Mouse (Mus musculus): ENCODE measurements around the gene Cd40lg. TPM values are rescaled to one million over a fixed set of nuclear protein-coding genes. Genes with fewer than 3 reads are reported as not detected.

The Cd40lg gene
- polyA plus RNA-seq, 1 experiment from 2014 or later: not detected

DNA sequence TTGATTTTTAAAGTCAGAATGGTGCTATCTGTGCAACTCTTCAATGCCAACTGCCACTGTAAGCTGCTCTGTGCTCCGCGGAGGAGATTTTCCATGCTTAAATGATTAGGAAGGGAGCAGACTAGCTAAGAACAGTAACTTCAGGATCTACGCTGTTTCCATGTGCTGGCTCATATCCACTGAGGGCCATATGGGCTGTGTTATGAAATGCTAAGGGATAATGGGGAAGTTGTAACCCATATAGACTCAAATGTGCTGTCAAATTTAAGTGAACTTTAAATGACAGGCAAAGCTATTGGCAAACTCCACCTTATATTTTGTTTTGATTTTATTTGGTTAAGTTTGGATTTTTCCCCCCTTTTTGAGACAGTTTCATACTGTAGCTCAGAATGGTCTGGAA, 919 bp downstream of the Cd40lg start:
- Histone ChIP-seq H3K4me2 (no peak overlapping the region), H3K36me3 (no peaks in the 10 kb centered on the region), H3K4me1 (replicated peaks) (no peaks in the 10 kb centered on the region), H3K27ac (no peak overlapping the region), H3K27me3 (no peaks in the 10 kb centered on the region), H3K9ac (no peak overlapping the region), H3K9me3 (replicated peaks) (no peaks in the 10 kb centered on the region), H3K4me3 (replicated peaks) (no peak overlapping the region)
- ATAC-seq (ENCODE audit: low read depth) (no peak), DNase-seq (no peak)
- 71% methylated on average over 3 of the region's 3 CpGs for WGBS (ENCODE audit: insufficient replicate concordance)

DNA sequence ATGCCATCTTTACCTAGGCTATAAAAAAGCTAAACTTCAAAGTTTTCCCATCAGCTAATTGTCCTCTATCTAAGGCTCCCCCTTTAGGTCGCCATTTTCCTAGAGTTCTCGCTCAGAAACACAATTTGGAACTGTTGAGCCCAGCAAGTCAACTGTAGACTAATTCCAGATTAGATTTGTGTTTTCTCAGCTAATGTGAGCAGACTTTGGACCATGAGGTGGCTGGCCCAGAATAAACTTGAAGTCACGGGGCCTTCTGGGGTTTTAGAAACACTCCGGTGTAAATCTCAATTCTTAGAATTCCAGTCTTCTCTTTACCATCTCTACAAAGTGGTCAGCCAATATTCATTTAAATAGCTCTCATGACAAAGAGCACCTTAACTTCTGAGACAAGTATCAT, 3.6 kb downstream of the Cd40lg start:
- 65% methylated on average over 4 of the region's 4 CpGs for WGBS (ENCODE audit: insufficient replicate concordance)
- no peaks in the 10 kb centered on the region for H3K27me3 ChIP-seq
- no peaks in the 10 kb centered on the region for H3K36me3 ChIP-seq
- no peak for DNase-seq
- no peak overlapping the region for H3K4me3 ChIP-seq (replicated peaks)
- no peak for ATAC-seq (ENCODE audit: low read depth)
- no peaks in the 10 kb centered on the region for H3K4me1 ChIP-seq (replicated peaks)
- H3K4me2 ChIP-seq: no peak overlapping the region
- no peak overlapping the region for H3K9ac ChIP-seq
- no peaks in the 10 kb centered on the region for H3K9me3 ChIP-seq (replicated peaks)
- H3K27ac ChIP-seq: no peak overlapping the region

DNA sequence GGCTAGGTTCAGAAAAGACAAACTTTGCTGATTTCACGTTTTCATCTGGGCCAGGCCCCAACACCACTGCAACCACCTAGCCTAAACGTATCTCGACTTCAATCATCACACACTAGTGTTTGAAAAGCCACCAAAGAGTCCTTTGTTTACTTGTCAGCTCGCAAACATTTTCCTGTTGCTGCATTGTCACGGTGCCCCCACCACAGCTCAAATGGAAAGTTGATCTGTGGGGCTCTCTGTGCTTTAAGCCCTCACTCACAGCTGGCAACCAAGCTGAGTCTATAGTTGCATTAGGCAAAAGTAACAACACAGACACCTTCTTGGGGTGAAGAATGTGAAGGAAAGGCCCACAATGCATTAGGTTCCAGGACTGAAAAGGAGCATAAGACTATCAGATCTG, 4.3 kb downstream of the Cd40lg start:
- no peak for ATAC-seq (ENCODE audit: low read depth)
- Histone ChIP-seq H3K4me3 (replicated peaks) (no peak overlapping the region), H3K36me3 (no peaks in the 10 kb centered on the region), H3K9ac (no peak overlapping the region), H3K4me2 (no peak overlapping the region), H3K4me1 (replicated peaks) (no peaks in the 10 kb centered on the region), H3K9me3 (replicated peaks) (no peaks in the 10 kb centered on the region), H3K27me3 (no peaks in the 10 kb centered on the region), H3K27ac (no peak overlapping the region)
- 45% methylated on average over 5 of the region's 5 CpGs for WGBS (ENCODE audit: insufficient replicate concordance)
- DNase-seq: no peak

DNA sequence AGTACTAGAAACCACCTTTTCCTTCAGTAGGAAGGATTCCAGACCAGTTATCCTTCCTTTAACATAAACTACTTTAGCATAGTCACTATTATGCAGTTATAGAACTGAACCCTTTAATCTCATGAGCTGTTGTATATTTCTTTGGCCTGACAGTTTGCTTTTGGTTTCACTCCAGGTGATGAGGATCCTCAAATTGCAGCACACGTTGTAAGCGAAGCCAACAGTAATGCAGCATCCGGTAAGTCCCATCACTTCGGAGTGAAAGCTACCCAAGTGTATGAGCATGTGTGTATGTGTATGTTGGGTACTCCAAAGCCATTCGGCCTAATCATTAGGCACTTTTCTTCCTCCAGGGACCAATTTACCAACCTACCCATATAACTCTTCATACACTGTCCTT, 7.6 kb downstream of the Cd40lg start:
- Histone ChIP-seq H3K4me2 (no peak overlapping the region), H3K4me3 (replicated peaks) (no peak overlapping the region), H3K27me3 (no peaks in the 10 kb centered on the region), H3K9me3 (replicated peaks) (no peaks in the 10 kb centered on the region), H3K27ac (no peak overlapping the region), H3K4me1 (replicated peaks) (no peaks in the 10 kb centered on the region), H3K36me3 (no peaks in the 10 kb centered on the region), H3K9ac (no peak overlapping the region)
- ATAC-seq (ENCODE audit: low read depth) (no peak), DNase-seq (no peak)
- WGBS (ENCODE audit: insufficient replicate concordance): 77% methylated on average over 5 of the region's 5 CpGs

DNA sequence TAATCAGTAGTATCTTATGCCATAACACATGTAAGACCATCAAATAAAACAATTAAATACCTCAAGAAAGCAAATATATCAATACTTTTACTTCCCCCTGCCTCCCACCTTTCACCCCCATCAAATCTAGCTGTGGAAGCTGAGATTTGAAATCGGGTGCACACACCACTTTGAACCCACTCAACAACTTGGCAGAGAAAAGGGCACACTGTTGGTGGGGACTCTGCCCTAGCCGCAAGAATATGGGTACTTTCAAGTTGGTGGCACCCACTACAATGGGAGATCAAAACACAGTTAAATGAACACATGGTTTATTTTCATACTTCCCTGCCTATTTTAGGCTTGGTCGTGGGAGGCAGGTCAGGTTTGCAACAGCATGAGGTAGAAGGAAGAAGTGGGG, 9.9 kb downstream of the Cd40lg start:
- Histone ChIP-seq H3K9ac (no peak overlapping the region), H3K9me3 (replicated peaks) (no peaks in the 10 kb centered on the region), H3K27me3 (no peaks in the 10 kb centered on the region), H3K27ac (no peak overlapping the region), H3K4me1 (replicated peaks) (no peaks in the 10 kb centered on the region), H3K36me3 (no peaks in the 10 kb centered on the region), H3K4me3 (replicated peaks) (no peak overlapping the region), H3K4me2 (no peak overlapping the region)
- WGBS (ENCODE audit: insufficient replicate concordance): 57% methylated on average over 3 of the region's 3 CpGs
- DNase-seq (no peak), ATAC-seq (ENCODE audit: low read depth) (no peak)

DNA sequence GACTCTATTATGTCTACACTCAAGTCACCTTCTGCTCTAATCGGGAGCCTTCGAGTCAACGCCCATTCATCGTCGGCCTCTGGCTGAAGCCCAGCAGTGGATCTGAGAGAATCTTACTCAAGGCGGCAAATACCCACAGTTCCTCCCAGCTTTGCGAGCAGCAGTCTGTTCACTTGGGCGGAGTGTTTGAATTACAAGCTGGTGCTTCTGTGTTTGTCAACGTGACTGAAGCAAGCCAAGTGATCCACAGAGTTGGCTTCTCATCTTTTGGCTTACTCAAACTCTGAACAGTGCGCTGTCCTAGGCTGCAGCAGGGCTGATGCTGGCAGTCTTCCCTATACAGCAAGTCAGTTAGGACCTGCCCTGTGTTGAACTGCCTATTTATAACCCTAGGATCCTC, 11.4 kb downstream of the Cd40lg start:
- no peak overlapping the region for H3K4me2 ChIP-seq
- no peak overlapping the region for H3K4me3 ChIP-seq (replicated peaks)
- DNase-seq (no peak), ATAC-seq (ENCODE audit: low read depth) (no peak)
- H3K36me3 ChIP-seq: no peaks in the 10 kb centered on the region
- H3K27ac ChIP-seq: no peak overlapping the region
- H3K9ac ChIP-seq: no peak overlapping the region
- H3K4me1 ChIP-seq (replicated peaks): no peaks in the 10 kb centered on the region
- 78% methylated on average over 10 of the region's 10 CpGs for whole genome bisulfite sequencing (ENCODE audit: insufficient replicate concordance)
- H3K9me3 ChIP-seq (replicated peaks): no peaks in the 10 kb centered on the region
- H3K27me3 ChIP-seq: no peaks in the 10 kb centered on the region

DNA sequence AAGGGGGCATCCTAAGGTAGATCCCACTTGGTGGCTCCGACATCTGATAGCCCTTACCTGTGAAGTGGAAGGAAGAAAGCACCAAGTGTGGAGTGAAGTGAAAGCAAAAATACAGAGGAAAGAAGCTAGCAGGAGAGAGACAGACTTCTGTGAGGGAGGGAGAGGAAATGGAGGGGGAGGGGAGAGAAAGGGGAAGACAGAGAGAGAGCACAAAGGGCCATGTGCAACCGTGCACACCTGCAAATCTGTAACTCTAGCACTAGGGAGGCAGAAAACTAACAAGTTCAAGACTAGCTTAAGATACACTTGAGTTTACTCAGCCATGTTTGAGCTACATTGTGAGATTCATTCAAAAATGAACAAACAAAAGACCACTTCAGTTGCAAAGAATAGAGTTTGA, 16.2 kb downstream of the Cd40lg start:
- H3K9me3 ChIP-seq (replicated peaks): no peaks in the 10 kb centered on the region
- ATAC-seq (ENCODE audit: low read depth): no peak
- WGBS (ENCODE audit: insufficient replicate concordance): 47% methylated on average over 2 of the region's 2 CpGs

DNA sequence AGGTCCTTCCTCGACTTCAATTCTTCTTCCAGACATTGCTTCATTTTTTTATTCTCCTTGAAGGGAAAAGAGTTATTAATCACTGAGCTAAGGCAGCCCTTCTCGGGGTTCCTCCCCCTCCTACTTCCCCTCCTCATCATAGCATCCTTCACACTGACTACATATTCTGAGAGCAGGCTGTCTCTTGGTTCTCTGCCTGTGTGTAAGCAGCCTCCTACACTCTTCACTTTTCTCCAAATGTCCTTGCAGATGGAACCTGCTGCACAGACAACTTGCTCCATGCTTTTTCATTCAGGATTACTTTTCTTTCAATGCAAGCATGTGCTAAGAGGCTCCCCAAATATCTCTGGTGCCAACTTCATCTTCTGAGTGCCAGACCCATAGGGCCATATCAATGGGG, 21.7 kb downstream of the Cd40lg start:
- no peak overlapping the region for H3K4me3 ChIP-seq (replicated peaks)
- no peaks in the 10 kb centered on the region for H3K27me3 ChIP-seq
- no peaks in the 10 kb centered on the region for H3K36me3 ChIP-seq
- ATAC-seq (ENCODE audit: low read depth) (no peak), DNase-seq (no peak)
- H3K4me1 ChIP-seq (replicated peaks): no peaks in the 10 kb centered on the region
- H3K4me2 ChIP-seq: no peak overlapping the region
- no peak overlapping the region for H3K9ac ChIP-seq
- no peak overlapping the region for H3K27ac ChIP-seq
- WGBS (ENCODE audit: insufficient replicate concordance): 44% methylated on average over 2 of the region's 2 CpGs
- H3K9me3 ChIP-seq (replicated peaks): no peaks in the 10 kb centered on the region

More for the DNA sequence above, 16.2 kb downstream of the Cd40lg start:
- H3K27ac ChIP-seq: no peak overlapping the region
- H3K4me3 ChIP-seq (replicated peaks): no peak overlapping the region
- H3K4me2 ChIP-seq: no peak overlapping the region
- H3K4me1 ChIP-seq (replicated peaks): no peaks in the 10 kb centered on the region
- no peaks in the 10 kb centered on the region for H3K27me3 ChIP-seq
- DNase-seq: no peak
- no peak overlapping the region for H3K9ac ChIP-seq
- H3K36me3 ChIP-seq: no peaks in the 10 kb centered on the region

DNA sequence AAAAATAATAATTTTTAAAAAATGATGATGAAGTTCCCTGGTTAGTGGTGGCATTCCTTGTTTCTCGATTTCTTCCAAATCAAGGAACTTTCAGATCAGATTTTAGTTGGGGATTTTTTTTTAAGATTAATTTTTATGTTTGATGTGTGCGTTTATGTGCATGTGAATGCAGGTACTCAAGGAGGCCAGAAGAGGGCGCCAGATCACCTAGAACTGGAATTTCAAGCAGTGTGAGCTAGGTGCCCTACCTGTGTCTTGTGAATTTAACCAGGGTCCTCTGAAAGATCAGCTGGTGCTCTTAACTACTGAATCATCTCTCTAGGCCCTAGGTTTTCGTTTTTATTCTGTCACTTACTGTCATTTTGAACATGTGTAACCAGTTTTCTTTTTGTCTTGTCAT, 24.0 kb downstream of the Cd40lg start:
- no peak overlapping the region for H3K4me3 ChIP-seq (replicated peaks)
- 35% methylated on average over 4 of the region's 4 CpGs for WGBS (ENCODE audit: insufficient replicate concordance)
- no peaks in the 10 kb centered on the region for H3K27me3 ChIP-seq
- no peaks in the 10 kb centered on the region for H3K9me3 ChIP-seq (replicated peaks)
- no peak overlapping the region for H3K9ac ChIP-seq
- H3K4me2 ChIP-seq: no peak overlapping the region
- DNase-seq: no peak
- no peaks in the 10 kb centered on the region for H3K4me1 ChIP-seq (replicated peaks)
- H3K36me3 ChIP-seq: no peaks in the 10 kb centered on the region
- ATAC-seq (ENCODE audit: low read depth): no peak
- H3K27ac ChIP-seq: no peak overlapping the region

DNA sequence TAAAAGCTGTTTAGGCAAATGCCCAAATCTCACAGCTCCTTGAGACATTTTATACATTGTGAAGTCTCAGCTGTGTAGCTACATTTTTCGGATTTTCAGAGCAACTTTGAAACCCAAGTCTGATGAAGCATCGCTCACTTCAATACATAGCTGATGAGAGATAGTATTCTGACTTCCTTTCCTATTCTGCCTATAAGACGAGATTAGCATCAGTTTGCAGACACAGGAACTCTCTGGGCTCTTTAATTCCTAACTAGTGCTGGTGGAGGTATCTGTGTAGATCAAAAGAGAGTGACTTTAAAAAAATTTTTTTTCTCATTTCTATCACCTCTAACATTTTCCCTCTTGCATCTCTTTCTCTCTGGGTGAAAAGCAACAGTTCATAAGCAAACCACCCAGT, 26.6 kb downstream of the Cd40lg start:
- no peak for ATAC-seq (ENCODE audit: low read depth)

DNA sequence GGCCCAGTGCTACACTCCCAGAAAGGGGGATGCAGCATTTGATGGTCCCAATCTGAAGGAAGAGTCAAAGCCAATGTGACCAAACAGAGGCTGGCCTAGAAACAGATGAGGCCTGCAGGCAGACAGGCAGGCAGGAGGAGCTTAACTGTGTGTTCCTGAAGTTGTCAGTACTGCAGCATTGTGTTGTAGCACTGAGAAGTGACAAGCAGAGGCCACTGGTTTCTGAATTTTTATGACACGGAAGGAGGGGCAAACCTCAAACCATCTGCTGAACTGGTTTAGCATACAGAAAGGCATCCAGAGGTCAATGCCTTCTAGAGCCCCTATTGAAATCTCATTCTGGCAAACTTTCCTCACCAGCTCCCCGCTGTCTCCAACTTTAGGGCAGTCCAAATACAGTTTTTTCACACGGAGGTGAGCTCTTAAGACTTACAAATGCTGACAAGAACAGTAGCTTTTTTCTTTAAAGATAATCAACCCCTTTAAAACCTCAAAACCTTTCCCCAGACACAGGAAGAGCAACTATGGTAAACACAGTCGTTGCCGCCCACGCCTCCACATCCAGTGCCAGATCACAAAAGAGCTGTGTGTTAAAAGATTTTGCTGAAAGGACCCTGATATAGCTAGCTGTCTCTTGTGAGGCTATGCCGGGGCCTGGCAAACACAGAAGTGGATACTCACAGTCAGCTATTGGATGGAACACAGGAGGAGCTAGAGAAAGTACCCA, 41.5 kb downstream of the Cd40lg start:
- Histone ChIP-seq H3K9me3 (replicated peaks) (no peaks in the 10 kb centered on the region), H3K9ac (no peak overlapping the region), H3K4me3 (replicated peaks) (no peak overlapping the region), H3K4me2 (no peak overlapping the region), H3K27ac (no peak overlapping the region), H3K27me3 (no peaks in the 10 kb centered on the region), H3K4me1 (replicated peaks) (no peaks in the 10 kb centered on the region), H3K36me3 (no peaks in the 10 kb centered on the region)
- ATAC-seq (ENCODE audit: low read depth): no peak
- DNase-seq: no peak
- WGBS (ENCODE audit: insufficient replicate concordance): 61% methylated on average over 7 of the region's 7 CpGs

More for the DNA sequence above, 26.6 kb downstream of the Cd40lg start:
- Histone ChIP-seq H3K9me3 (replicated peaks) (no peaks in the 10 kb centered on the region), H3K9ac (no peak overlapping the region), H3K4me1 (replicated peaks) (no peaks in the 10 kb centered on the region), H3K27me3 (no peaks in the 10 kb centered on the region), H3K4me2 (no peak overlapping the region), H3K27ac (no peak overlapping the region), H3K4me3 (replicated peaks) (no peak overlapping the region), H3K36me3 (no peaks in the 10 kb centered on the region)
- DNase-seq: no peak
- WGBS (ENCODE audit: insufficient replicate concordance): 33% methylated on average over 3 of the region's 3 CpGs

DNA sequence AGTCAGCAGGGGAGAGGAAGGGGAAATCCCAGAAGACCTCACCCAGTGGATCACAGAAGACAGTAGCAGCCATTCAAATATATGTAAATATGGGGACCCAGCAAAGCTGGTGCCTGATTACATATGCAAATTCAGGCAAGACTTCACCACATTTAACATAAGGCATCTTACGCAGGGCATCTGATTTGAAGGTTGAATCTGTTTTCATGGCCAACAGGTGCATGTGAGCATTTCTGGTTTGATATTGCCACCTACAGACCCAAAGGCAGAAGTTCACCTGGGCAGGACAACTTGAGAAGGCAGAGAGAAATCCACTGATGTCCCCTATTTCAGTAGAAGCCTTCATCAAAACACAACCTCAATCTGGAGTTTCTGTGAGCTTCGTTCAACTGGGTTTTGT, 48.8 kb downstream of the Cd40lg start:
- no peak overlapping the region for H3K4me3 ChIP-seq (replicated peaks)
- no peak for ATAC-seq (ENCODE audit: low read depth)
- H3K9ac ChIP-seq: no peak overlapping the region
- H3K27me3 ChIP-seq: no peaks in the 10 kb centered on the region
- no peak overlapping the region for H3K4me2 ChIP-seq
- no peak overlapping the region for H3K27ac ChIP-seq
- no peaks in the 10 kb centered on the region for H3K9me3 ChIP-seq (replicated peaks)
- 52% methylated on average over 2 of the region's 2 CpGs for WGBS (ENCODE audit: insufficient replicate concordance)
- H3K4me1 ChIP-seq (replicated peaks): no peaks in the 10 kb centered on the region
- H3K36me3 ChIP-seq: no peaks in the 10 kb centered on the region
- DNase-seq: no peak
